Mouse (Mus musculus) small intestine, adult 2 months (tissue): ENCODE measurements around the gene Plekho1. TPM values are rescaled to one million over a fixed set of nuclear protein-coding genes. Genes with fewer than 3 reads are reported as not detected.

Source experiments
- H3K27ac ChIP-seq: fragments of 200-500 bp; 2 replicates; pipeline ENCODE4 v1.5.1; 2012; ENCODE audit warnings: low read depth, low read length, control low read depth, inconsistent platforms; ENCODE audit not compliant: insufficient read depth
- H3K27me3 ChIP-seq: fragments of 200-500 bp; 2 replicates; pipeline ENCODE4 v1.6.1; 2012; ENCODE audit warnings: mild to moderate bottlenecking, moderate library complexity, low read length, inconsistent platforms; ENCODE audit not compliant: control insufficient read depth, insufficient read depth
- H3K36me3 ChIP-seq: fragments of 200-500 bp; 2 replicates; pipeline ENCODE4 v1.6.1; 2012; ENCODE audit warnings: mild to moderate bottlenecking, low read length, control low read depth, inconsistent platforms; ENCODE audit not compliant: control insufficient read depth, insufficient read depth
- H3K4me1 ChIP-seq: fragments of 200-500 bp; 2 replicates; pipeline ENCODE4 v1.6.1; 2012; ENCODE audit warnings: low read length, inconsistent platforms, mixed read lengths; ENCODE audit not compliant: control insufficient read depth, insufficient read depth, insufficient read length
- H3K4me3 ChIP-seq: fragments of 200-500 bp; 2 replicates; pipeline ENCODE4 v1.5.1; 2012; ENCODE audit warnings: low read depth, mild to moderate bottlenecking, control low read depth, inconsistent platforms, low read length, moderate library complexity
- CTCF ChIP-seq: fragments of 200-500 bp; IDR thresholded peaks from 2 replicates; pipeline ENCODE4 v1.5.1; 2012; ENCODE audit warnings: low read depth, mild to moderate bottlenecking, control low read depth, inconsistent platforms, low read length, moderate library complexity, mixed read lengths; ENCODE audit not compliant: insufficient replicate concordance, insufficient read length; ENCODE audit errors: extremely low read depth
- POLR2A ChIP-seq: fragments of 200-500 bp; IDR thresholded peaks from 2 replicates; pipeline ENCODE4 v1.6.1; 2012; ENCODE audit warnings: low read depth, mild to moderate bottlenecking, control low read depth, inconsistent platforms, low read length, moderate library complexity
- WGBS: fragments of 180-500 bp; shearing (Covaris S2); methylation state at CpG from one replicate; pipeline ENCODE4 v1.1.7; 2018; 5-methylcytosine and 5-hydroxymethylcytosine counted together
- polyA plus RNA-seq: library from polyadenylated mRNA; depleted of rRNA; stranded (reverse); fragments of >200 nt; gene quantifications from 2 replicates; pipeline ENCODE4 v1.2.3, GENCODE M21; 2012

Plekho1 gene
- polyA plus RNA-seq, 1 experiment, result 31.3 TPM

DNA sequence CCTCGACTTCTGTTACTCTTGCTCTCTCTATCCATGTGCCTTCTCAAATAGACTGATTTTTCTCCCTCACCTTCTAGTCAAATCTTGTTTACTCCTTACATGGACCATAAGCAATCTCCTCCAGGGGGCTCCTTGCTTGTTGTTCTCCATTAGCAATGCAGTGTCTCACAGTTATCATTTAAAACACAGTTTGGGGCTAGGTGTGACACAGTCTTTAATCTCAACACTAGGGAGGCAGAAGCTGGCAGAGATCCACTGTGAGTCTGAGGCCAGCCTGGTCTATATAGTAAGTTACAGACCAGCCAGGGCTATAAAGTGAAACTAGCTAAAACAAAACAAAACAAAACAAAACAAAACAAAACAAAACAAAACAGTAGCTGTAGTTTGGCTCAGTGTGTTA, 31.3 kb upstream of the Plekho1 start:
- WGBS, result 81% methylated on average over 1 of the region's 1 CpGs
- no peak overlapping the region for H3K27ac ChIP-seq
- no peak for TF ChIP-seq POLR2A
- TF ChIP-seq CTCF, result no peak
- no peak overlapping the region for H3K4me3 ChIP-seq
- no peaks in the 10 kb centered on the region for H3K27me3 ChIP-seq
- H3K36me3 ChIP-seq, result peaks cover 12% of the 10 kb centered on the region
- no peaks in the 10 kb centered on the region; the same call in 1 of the 2 replicates for H3K4me1 ChIP-seq

DNA sequence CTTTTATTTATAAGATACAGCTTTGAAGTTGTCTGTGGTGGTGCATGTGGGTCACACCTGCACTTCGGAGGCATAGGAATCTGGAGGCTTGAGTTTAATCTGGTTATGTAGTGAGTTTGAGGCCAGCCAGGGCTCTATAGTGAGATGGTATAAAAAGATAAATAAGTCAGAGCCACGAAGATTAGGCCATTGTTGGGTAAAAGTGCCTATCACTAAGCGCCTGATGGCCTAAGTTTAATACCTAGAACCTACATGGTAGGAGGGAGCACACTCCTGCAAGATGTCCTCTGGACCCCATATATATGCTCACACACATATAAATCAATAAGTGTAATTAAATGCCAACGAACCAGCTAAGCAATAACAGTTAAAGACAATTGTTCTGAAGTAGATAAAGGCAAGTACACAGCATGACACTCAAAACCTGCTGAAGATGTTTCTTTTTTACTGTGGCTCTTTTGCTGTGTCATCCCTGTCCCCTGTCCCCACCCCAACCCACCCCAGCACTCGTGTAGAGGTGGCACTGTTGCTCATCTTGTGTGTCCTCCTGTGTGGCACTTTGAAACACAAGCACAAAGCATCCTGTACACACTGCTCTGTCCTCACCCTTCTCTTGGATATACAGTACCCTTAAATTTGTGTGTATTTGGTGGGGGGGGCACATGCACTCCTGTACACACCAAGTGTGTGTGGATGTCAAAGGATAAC, 25.8 kb upstream of the Plekho1 start:
- WGBS, result 65% methylated on average over 5 of the region's 5 CpGs
- no peaks in the 10 kb centered on the region for H3K4me1 ChIP-seq
- H3K27ac ChIP-seq, result no peak overlapping the region
- H3K27me3 ChIP-seq, result no peaks in the 10 kb centered on the region
- TF ChIP-seq POLR2A (no peak), CTCF (no peak)
- H3K4me3 ChIP-seq, result no peak overlapping the region
- peaks cover 12% of the 10 kb centered on the region for H3K36me3 ChIP-seq

DNA sequence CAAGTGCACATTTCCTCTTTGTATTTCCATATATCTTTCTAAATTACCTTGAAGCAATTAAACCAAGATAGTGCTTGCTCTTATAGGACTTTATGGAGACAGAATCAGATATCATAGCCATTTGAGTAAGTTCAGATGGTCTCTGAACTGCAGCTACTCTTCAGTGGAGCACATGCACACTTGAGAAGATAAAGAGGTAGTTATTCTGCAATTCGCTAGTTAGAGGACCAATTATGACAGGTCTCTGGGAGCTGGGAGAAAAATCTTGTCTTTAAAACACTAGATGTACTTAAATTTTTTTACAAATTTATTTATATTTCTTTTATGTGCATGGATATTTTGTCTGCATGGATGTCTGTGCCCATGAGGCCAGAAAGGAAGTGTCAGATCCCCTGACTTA, 24.9 kb upstream of the Plekho1 start:
- Histone ChIP-seq H3K4me1 (no peaks in the 10 kb centered on the region), H3K27ac (no peak overlapping the region), H3K27me3 (no peaks in the 10 kb centered on the region), H3K4me3 (no peak overlapping the region), H3K36me3 (peaks cover 12% of the 10 kb centered on the region)
- 84% methylated on average over 1 of the region's 1 CpGs for WGBS
- no peak for TF ChIP-seq CTCF
- TF ChIP-seq POLR2A, result no peak

DNA sequence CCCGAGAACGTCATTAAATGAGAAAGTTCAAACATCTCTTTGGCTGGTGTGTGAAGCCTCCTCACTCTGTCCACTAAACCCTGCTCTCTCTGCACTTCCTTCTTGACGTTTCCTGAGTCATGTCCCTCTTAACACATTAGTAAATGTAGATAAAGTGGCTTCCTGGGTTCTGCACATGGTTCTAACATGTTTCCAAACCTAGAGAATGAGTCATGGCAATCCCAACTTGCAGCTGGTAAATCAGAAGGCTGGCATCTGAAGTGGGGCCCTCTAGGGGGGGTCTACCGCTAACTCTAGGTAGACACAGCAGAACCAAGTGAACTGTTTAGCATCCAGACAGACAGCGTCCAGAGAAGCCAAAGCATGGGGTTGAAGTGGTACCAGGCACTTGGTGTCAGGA, 21.7 kb upstream of the Plekho1 start:
- TF ChIP-seq POLR2A, result no peak
- no peak for TF ChIP-seq CTCF
- WGBS, result 67% methylated on average over 5 of the region's 5 CpGs

DNA sequence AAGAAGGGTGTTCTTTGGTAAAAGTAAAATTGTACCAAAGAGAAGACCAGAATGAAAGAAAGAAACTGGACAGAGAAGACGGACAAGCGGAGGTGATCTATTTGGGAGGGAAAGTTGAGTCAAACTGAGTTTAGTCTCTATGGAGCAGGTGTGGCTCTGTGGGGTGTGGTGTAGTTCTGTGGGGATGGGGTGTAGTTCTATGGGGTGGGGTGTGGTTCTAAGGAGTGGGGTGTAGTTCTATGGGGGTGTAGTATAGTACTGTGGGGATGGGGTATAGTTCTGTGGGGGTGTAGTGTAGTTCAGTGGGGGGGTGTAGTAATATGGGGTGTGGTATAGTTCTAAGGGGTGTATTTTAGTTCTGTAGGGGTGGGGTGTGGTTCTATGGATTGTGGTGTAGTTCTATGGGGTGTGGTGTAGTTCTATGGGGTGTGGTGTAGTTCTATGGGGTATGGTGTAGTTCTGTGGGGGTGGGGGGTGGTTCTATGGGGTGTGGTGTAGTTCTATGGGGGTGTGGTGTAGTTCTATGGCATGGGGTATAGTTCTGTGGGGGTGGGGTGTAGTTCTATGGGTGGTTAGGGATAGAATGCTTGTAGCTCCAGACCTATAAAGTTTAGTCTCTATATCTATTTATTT, 20.6 kb upstream of the Plekho1 start:
- TF ChIP-seq POLR2A, result no peak
- no peak for TF ChIP-seq CTCF
- H3K4me3 ChIP-seq, result no peak overlapping the region
- H3K4me1 ChIP-seq, result no peaks in the 10 kb centered on the region
- WGBS, result 94% methylated on average over 2 of the region's 2 CpGs
- no peak overlapping the region for H3K27ac ChIP-seq
- H3K36me3 ChIP-seq, result peaks cover 10% of the 10 kb centered on the region
- no peaks in the 10 kb centered on the region for H3K27me3 ChIP-seq

More for the DNA sequence above, 21.7 kb upstream of the Plekho1 start:
- no peak overlapping the region for H3K27ac ChIP-seq
- H3K4me3 ChIP-seq, result no peak overlapping the region
- H3K4me1 ChIP-seq, result no peaks in the 10 kb centered on the region
- peaks cover 10% of the 10 kb centered on the region for H3K36me3 ChIP-seq
- no peaks in the 10 kb centered on the region for H3K27me3 ChIP-seq

DNA sequence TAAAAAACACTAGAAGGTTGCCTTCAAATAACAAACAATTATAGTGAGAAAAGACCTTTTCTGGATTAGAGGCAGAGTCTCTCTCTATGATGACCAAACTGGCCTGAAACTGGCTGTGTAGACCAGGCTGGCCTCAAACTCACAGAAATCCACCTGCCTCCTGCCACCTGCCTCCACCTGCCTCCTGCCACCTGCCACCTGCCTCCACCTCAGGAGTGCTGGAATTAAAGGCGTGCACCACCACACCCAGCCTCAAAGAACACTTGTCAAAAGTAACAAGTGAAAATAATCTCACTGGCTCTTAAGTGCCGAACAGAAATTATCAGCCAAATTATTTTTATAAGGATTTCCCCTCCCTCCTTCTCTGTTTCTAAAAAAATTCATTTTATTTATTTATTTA, 19.9 kb upstream of the Plekho1 start:
- WGBS, result 29% methylated on average over 2 of the region's 2 CpGs
- TF ChIP-seq CTCF (no peak), POLR2A (no peak)

DNA sequence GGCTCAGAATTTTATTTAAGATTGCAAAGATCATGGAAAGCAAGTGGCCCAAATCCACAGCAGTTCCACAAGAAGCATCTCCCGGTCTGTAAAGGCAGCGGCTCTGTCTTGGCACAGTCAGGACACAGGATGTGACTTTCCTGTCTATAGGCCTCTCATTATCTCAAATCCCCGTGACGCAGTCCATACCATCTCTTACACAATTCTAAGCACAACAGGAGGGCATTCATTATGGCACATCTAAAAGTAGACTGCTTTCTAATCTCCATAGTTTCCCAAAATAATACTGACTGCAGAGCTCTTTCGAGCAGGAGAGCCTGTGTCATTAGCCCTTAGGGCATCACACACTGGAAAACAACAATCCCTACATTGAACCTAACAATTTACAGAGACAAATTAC, 17.0 kb upstream of the Plekho1 start:
- Histone ChIP-seq H3K36me3 (no peaks in the 10 kb centered on the region), H3K27ac (no peak overlapping the region), H3K27me3 (no peaks in the 10 kb centered on the region), H3K4me1 (no peaks in the 10 kb centered on the region), H3K4me3 (no peak overlapping the region)
- TF ChIP-seq CTCF, result no peak
- no peak for TF ChIP-seq POLR2A
- 85% methylated on average over 5 of the region's 5 CpGs for WGBS

More for the DNA sequence above, 19.9 kb upstream of the Plekho1 start:
- Histone ChIP-seq H3K4me1 (no peaks in the 10 kb centered on the region), H3K27ac (no peak overlapping the region), H3K27me3 (no peaks in the 10 kb centered on the region), H3K36me3 (peaks cover 8% of the 10 kb centered on the region), H3K4me3 (no peak overlapping the region)
